Mouse (Mus musculus) erythroblast, embryonic 14.5 days (primary cell): ENCODE results near the gene Zbp1.

Experiments used
- GATA1 ChIP-seq: IDR thresholded peaks from 2 replicates; pipeline ENCODE4 v1.6.1; 2012; ENCODE audit warnings: low read length, inconsistent platforms, mixed read lengths
- TAL1 ChIP-seq: IDR thresholded peaks from 3 replicates; pipeline ENCODE4 v1.6.1; 2012; ENCODE audit warnings: low read length, inconsistent platforms, mixed read lengths

DNA sequence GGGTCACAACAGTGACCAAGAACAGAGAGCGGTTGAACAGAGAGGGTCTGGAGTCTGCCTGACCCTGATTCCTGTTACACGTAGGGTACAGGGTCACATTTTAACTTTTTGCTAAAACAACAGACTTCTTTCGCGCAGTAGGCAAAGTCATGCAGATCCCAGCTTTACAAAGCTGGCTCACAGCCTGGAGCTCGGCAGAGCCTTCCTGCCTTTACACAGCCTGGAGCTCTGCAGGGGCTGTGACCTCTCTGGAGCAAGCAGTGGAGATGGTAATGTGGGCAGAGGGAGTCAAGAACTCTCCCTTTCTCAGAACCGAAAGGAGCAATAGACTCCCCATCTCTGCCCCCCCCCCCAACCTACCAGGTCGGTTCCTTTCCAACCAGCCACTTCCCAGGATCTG, 6.1 kb upstream of the Zbp1 start:
- no peak for TF ChIP-seq GATA1
- no peak for TF ChIP-seq TAL1
